Mouse (Mus musculus) ES-Bruce4 (cell line): ENCODE measurements around the gene Upf2.

Experiments
- CTCF ChIP-seq: IDR thresholded peaks from one replicate; pipeline ENCODE4 v1.8.1; 2011; ENCODE audit warnings: low read depth, low read length
- EP300 ChIP-seq: IDR thresholded peaks from 2 replicates; pipeline ENCODE4 v1.6.1; 2011; ENCODE audit warnings: low read depth, low read length; ENCODE audit not compliant: insufficient read depth
- POLR2A ChIP-seq: IDR thresholded peaks from one replicate; pipeline ENCODE4 v1.8.1; 2011; ENCODE audit warnings: low read length; ENCODE audit not compliant: insufficient read depth

- TF ChIP-seq POLR2A (no peak), CTCF (no peak), EP300 (no peak)
Measured at GRCm38 (mm10) chr2:6055466-6055865, 104.2 kb downstream of the Upf2 start.
